Mouse (Mus musculus) layer of hippocampus, adult 2 months (tissue): ENCODE measurements at regions not wholly inside any gene's neighbourhood (a gene's known extent, or its start where the extent isn't known, plus 50 kb on each side); places are given as distances from the start of the nearest gene placed in this dataset.
"Not testable (repeated sequence)": the region's sequence is repeated elsewhere in the genome, so short reads cannot be mapped to it uniquely, and the experiment has no call there.

ENCODE experiments used
- DNase-seq, 2 experiments: peaks; one replicate each; pipeline ENCODE4 v3.0.0; 2022; ENCODE audit warnings: low spot score in 2 of 2
- H3K27ac ChIP-seq: fragments of 200-600 bp; 2 replicates; pipeline ENCODE4 v1.8.1; 2022
- H3K4me3 ChIP-seq: fragments of 200-600 bp; 2 replicates; pipeline ENCODE4 v1.8.1; 2022; ENCODE audit warnings: mild to moderate bottlenecking
- CTCF ChIP-seq: fragments of 200-600 bp; conservative IDR thresholded peaks from 2 replicates; pipeline ENCODE4 v1.8.1; 2022; ENCODE audit warnings: antibody characterized with exemption, mild to moderate bottlenecking, moderate library complexity

GRCm38 (mm10) chr17:91352107-91352506, 259.2 kb upstream of the Nrxn1 start:
- no peak for DNase-seq
- no peak for TF ChIP-seq CTCF
- Histone ChIP-seq H3K4me3 (no peak overlapping the region), H3K27ac (no peak overlapping the region)

- H3K4me3 ChIP-seq = no peak overlapping the region
- no peak for DNase-seq
- no peak for TF ChIP-seq CTCF
- H3K27ac ChIP-seq = no peak overlapping the region
Measured at GRCm38 (mm10) chr17:91336882-91337281, 244.0 kb upstream of the Nrxn1 start.

GRCm38 (mm10) chr17:91333790-91334189, 240.9 kb upstream of the Nrxn1 start:
- no peak for DNase-seq
- no peak overlapping the region for H3K27ac ChIP-seq
- H3K4me3 ChIP-seq = no peak overlapping the region
- no peak for TF ChIP-seq CTCF

GRCm38 (mm10) chr17:91333202-91333601, 240.3 kb upstream of the Nrxn1 start:
- TF ChIP-seq CTCF = no peak
- H3K27ac ChIP-seq = no peak overlapping the region
- DNase-seq = no peak
- no peak overlapping the region for H3K4me3 ChIP-seq

- no peak overlapping the region for H3K4me3 ChIP-seq
- no peak for TF ChIP-seq CTCF
- no peak for DNase-seq
- H3K27ac ChIP-seq = no peak overlapping the region
Measured at GRCm38 (mm10) chr17:91324377-91324776, 231.5 kb upstream of the Nrxn1 start.

- no peak for DNase-seq
- H3K4me3 ChIP-seq = no peak overlapping the region
- no peak overlapping the region for H3K27ac ChIP-seq
- TF ChIP-seq CTCF = no peak
Measured at GRCm38 (mm10) chr17:91286875-91287274, 194.0 kb upstream of the Nrxn1 start.

- Histone ChIP-seq H3K4me3 (no peak overlapping the region), H3K27ac (no peak overlapping the region)
- TF ChIP-seq CTCF = no peak
- no peak for DNase-seq
Measured at GRCm38 (mm10) chr17:91274378-91274777, 181.5 kb upstream of the Nrxn1 start.

- no peak for TF ChIP-seq CTCF
- DNase-seq = no peak
- Histone ChIP-seq H3K4me3 (no peak overlapping the region), H3K27ac (no peak overlapping the region)
Measured at GRCm38 (mm10) chr17:91238719-91239118, 145.8 kb upstream of the Nrxn1 start.

GRCm38 (mm10) chr17:91236653-91237052, 143.8 kb upstream of the Nrxn1 start:
- DNase-seq, H3K27ac ChIP-seq, H3K4me3 ChIP-seq: not testable (repeated sequence)

GRCm38 (mm10) chr17:91226378-91226777, 133.5 kb upstream of the Nrxn1 start:
- no peak for TF ChIP-seq CTCF
- Histone ChIP-seq H3K4me3 (no peak overlapping the region), H3K27ac (no peak overlapping the region)
- DNase-seq = no peak

- no peak overlapping the region for H3K27ac ChIP-seq
Measured at GRCm38 (mm10) chr17:91225916-91226315, 133.0 kb upstream of the Nrxn1 start.

GRCm38 (mm10) chr17:91216429-91216828, 123.6 kb upstream of the Nrxn1 start:
- no peak overlapping the region for H3K4me3 ChIP-seq
- no peak for DNase-seq
- no peak overlapping the region for H3K27ac ChIP-seq
- peak; percentile 60 for TF ChIP-seq CTCF

More at GRCm38 (mm10) chr17:91225916-91226315, 133.0 kb upstream of the Nrxn1 start:
- DNase-seq = no peak
- no peak overlapping the region for H3K4me3 ChIP-seq
- no peak for TF ChIP-seq CTCF

- no peak for TF ChIP-seq CTCF
- no peak overlapping the region for H3K4me3 ChIP-seq
- DNase-seq = no peak
- H3K27ac ChIP-seq = no peak overlapping the region
Measured at GRCm38 (mm10) chr17:91182574-91182973, 89.7 kb upstream of the Nrxn1 start.

GRCm38 (mm10) chr17:91161834-91162233, 69.0 kb upstream of the Nrxn1 start:
- H3K4me3 ChIP-seq = no peak overlapping the region
- no peak for DNase-seq
- no peak for TF ChIP-seq CTCF
- no peak overlapping the region for H3K27ac ChIP-seq
